Mouse (Mus musculus): ENCODE measurements around the gene Creb5.

DNA sequence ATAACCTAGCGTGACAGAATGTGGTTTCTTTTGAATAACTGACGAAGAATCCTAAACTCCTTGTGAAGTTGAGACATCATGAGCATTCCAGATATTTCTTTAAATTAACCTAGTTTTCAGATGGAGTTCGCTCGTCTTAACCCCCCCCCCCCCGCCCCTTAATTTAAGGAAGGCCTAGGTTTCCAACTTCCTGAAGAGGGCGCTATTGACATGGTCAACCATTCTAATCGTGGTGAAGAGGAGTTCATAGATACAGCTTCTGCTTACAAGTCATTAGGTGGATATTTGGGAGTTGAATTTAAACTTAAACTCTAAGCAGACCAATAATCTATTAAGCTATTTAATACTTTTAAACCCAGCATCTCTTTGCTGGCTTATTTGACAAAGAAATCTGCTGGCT, 20.0 kb upstream of the Creb5 start:
- TF ChIP-seq POLR2A (IDR thresholded peaks at IDR 0.05; ENCODE audit: insufficient read depth, low read length) (no peak), CTCF (IDR thresholded peaks at IDR 0.05; ENCODE audit: low read depth, low read length) (no peak), EP300 (IDR thresholded peaks at IDR 0.05; ENCODE audit: insufficient read depth, low read depth, low read length) (no peak)

Data from ES-Bruce4 (cell line).